Mouse (Mus musculus) lung, postnatal 4 days (tissue): Measurements from ENCODE around the gene Vmn1r236.

Experiments used
- DNase-seq, 2 experiments: peaks; one replicate each; pipeline ENCODE4 v3.0.0; 2021

Vmn1r236 gene

GRCm38 (mm10) chr17:21282642-21283041 is at the start of gene Vmn1r236:
Gene Vmn1r236, plus strand, starts transcription at chr17:21282942.
- DNase-seq: no peak

GRCm38 (mm10) chr17:21256111-21256510 is 26.6 kb upstream of the Vmn1r236 start, which contains the start of gene Vmn1r235:
Gene Vmn1r235, plus strand, starts transcription at chr17:21256411.
- DNase-seq: no peak

- DNase-seq: peak; percentile 14 to 30
These were observed 10.6 kb upstream of the Vmn1r236 start for GRCm38 (mm10) chr17:21272103-21272502.

- no peak for DNase-seq
These were observed 1.7 kb downstream of the Vmn1r236 start for GRCm38 (mm10) chr17:21284395-21284794.

- DNase-seq: no peak
These were observed 7.0 kb downstream of the Vmn1r236 start for GRCm38 (mm10) chr17:21289695-21290094.

GRCm38 (mm10) chr17:21311565-21311964 is 28.8 kb downstream of the Vmn1r236 start, which contains the start of gene Vmn1r237:
Gene Vmn1r237, plus strand, starts transcription at chr17:21311865.
- no peak for DNase-seq
